Mouse (Mus musculus) cerebellum, adult 2 months (tissue): ENCODE data around the gene Rac2. TPM values are rescaled to one million over a fixed set of nuclear protein-coding genes. Genes with fewer than 3 reads are reported as not detected.

Experiments
- DNase-seq, 2 experiments: peaks; one replicate each; pipeline ENCODE4 v3.0.0; 2021
- H3K27ac ChIP-seq: fragments of 200-500 bp; 2 replicates; pipeline ENCODE4 v1.5.1; 2012; ENCODE audit warnings: low read length, control low read depth, inconsistent platforms; ENCODE audit not compliant: insufficient read depth
- H3K27me3 ChIP-seq: fragments of 200-500 bp; 2 replicates; pipeline ENCODE4 v1.6.1; 2012; ENCODE audit warnings: inconsistent platforms, mild to moderate bottlenecking, low read length, moderate library complexity; ENCODE audit not compliant: control insufficient read depth, insufficient read depth
- H3K4me1 ChIP-seq: fragments of 200-500 bp; 2 replicates; pipeline ENCODE4 v1.6.1; 2011; ENCODE audit warnings: low read length; ENCODE audit not compliant: control insufficient read depth, insufficient read depth
- H3K4me3 ChIP-seq: fragments of 200-500 bp; replicated peaks from 2 replicates; pipeline ENCODE3; 2011; ENCODE audit warnings: mild to moderate bottlenecking, low read depth, low read length, control low read depth; ENCODE audit not compliant: insufficient read depth
- CTCF ChIP-seq: fragments of 200-500 bp; IDR thresholded peaks from 2 replicates; pipeline ENCODE4 v1.5.1; 2011; ENCODE audit warnings: low read depth, mild to moderate bottlenecking, control low read depth, low read length, moderate library complexity, borderline replicate concordance; ENCODE audit not compliant: insufficient read depth
- POLR2A ChIP-seq: fragments of 200-500 bp; IDR thresholded peaks from 2 replicates; pipeline ENCODE4 v1.6.1; 2011; ENCODE audit warnings: low read length, control low read depth, borderline replicate concordance; ENCODE audit not compliant: insufficient read depth
- WGBS: fragments of 180-500 bp; shearing (Covaris S2); methylation state at CpG from one replicate; pipeline ENCODE4 v1.1.7; 2018; 5-methylcytosine and 5-hydroxymethylcytosine counted together
- polyA plus RNA-seq: library from polyadenylated mRNA; depleted of rRNA; stranded (reverse); fragments of >200 nt; gene quantifications from 2 replicates; pipeline ENCODE4 v1.2.3, GENCODE M21; 2012

Gene Rac2
- polyA plus RNA-seq, 1 experiment: 1.8 TPM

- no peak for DNase-seq
- no peak for TF ChIP-seq POLR2A
- no peak for TF ChIP-seq CTCF
- WGBS: 59% methylated on average over 6 of the region's 6 CpGs
- peaks cover 19% of the 10 kb centered on the region for H3K4me1 ChIP-seq
- no peak overlapping the region for H3K4me3 ChIP-seq
- H3K27me3 ChIP-seq: no peaks in the 10 kb centered on the region
- H3K27ac ChIP-seq: no peak overlapping the region
These were observed 28.6 kb upstream of the Rac2 start for GRCm38 (mm10) chr15:78601180-78601579.

GRCm38 (mm10) chr15:78599529-78600193, 27.1 kb upstream of the Rac2 start:
- peaks cover 7% of the 10 kb centered on the region for H3K4me1 ChIP-seq
- no peaks in the 10 kb centered on the region for H3K27me3 ChIP-seq
- TF ChIP-seq POLR2A: no peak
- no peak for TF ChIP-seq CTCF
- DNase-seq: no peak
- no peak overlapping the region for H3K27ac ChIP-seq
- H3K4me3 ChIP-seq: no peak overlapping the region
- WGBS: 92% methylated on average over 13 of the region's 13 CpGs

- TF ChIP-seq CTCF (no peak), POLR2A (no peak)
- 85% methylated on average over 6 of the region's 6 CpGs for WGBS
- H3K27me3 ChIP-seq: no peaks in the 10 kb centered on the region
- no peak for DNase-seq
- H3K4me3 ChIP-seq: no peak overlapping the region
- H3K4me1 ChIP-seq: peaks cover 7% of the 10 kb centered on the region
- no peak overlapping the region for H3K27ac ChIP-seq
These were observed 26.5 kb upstream of the Rac2 start for GRCm38 (mm10) chr15:78599124-78599523.

DNA sequence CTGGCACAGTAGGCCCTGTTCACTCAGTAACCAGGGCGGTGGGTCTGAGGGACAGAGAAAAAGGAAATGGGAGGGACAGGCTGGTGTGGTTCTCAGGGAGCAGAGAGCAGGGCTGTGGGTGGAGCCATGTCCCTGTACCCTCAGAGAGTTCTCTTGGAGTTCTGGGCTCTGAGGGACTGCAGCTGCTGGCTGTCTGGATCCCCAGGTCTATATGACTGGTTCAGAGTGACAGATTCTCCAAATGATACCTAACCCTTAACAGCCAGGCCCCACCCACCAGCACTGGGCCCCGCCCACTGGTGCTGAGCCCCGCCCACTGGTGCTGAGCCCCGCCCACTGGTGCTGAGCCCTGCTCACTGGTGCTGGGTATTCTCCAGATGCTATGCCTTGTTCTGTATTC, 25.1 kb upstream of the Rac2 start:
- WGBS: 71% methylated on average over 4 of the region's 4 CpGs
- no peak overlapping the region for H3K4me3 ChIP-seq
- no peak for DNase-seq
- no peak overlapping the region for H3K27ac ChIP-seq
- peaks cover 7% of the 10 kb centered on the region for H3K4me1 ChIP-seq
- H3K27me3 ChIP-seq: no peaks in the 10 kb centered on the region
- TF ChIP-seq POLR2A (no peak), CTCF (no peak)

- H3K27me3 ChIP-seq: no peaks in the 10 kb centered on the region
- DNase-seq: no peak
- no peak within 1 kb of the TSS for H3K27ac ChIP-seq
- WGBS: 78% methylated on average over 7 of the region's 7 CpGs
- no peak within 1 kb of the TSS for H3K4me3 ChIP-seq
- no peak for TF ChIP-seq POLR2A
- TF ChIP-seq CTCF: no peak
- peaks cover 7% of the 10 kb centered on the region for H3K4me1 ChIP-seq
These were observed 24.3 kb upstream of the Rac2 start, which contains the start of gene Cyth4 for GRCm38 (mm10) chr15:78596914-78597313. Gene Cyth4 (plus strand): TSS chr15:78597047.

DNA sequence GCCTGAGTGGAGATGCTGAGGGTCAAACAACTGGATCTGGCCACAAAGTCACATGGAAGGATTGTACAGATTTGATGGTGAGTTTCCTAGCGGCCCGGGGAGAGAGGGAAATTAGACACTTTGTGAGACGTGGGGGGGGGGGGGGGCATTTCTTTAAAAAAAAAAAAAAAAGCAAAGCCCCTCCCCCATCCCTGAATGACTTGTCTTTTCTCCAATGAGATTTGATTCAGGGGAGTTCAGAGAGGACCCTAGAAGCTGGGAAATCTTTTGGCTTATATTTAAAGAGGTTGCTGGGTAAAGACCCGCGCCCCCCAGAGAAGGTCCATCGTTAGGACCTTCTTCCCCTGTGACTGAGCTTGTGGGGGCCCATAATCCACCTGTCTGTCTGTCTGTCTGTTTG, 23.9 kb upstream of the Rac2 start:
- no peak overlapping the region for H3K4me3 ChIP-seq
- H3K27ac ChIP-seq: no peak overlapping the region
- no peak for TF ChIP-seq CTCF
- TF ChIP-seq POLR2A: no peak
- 83% methylated on average over 6 of the region's 6 CpGs for WGBS
- no peaks in the 10 kb centered on the region for H3K27me3 ChIP-seq
- DNase-seq: no peak
- peaks cover 7% of the 10 kb centered on the region for H3K4me1 ChIP-seq

DNA sequence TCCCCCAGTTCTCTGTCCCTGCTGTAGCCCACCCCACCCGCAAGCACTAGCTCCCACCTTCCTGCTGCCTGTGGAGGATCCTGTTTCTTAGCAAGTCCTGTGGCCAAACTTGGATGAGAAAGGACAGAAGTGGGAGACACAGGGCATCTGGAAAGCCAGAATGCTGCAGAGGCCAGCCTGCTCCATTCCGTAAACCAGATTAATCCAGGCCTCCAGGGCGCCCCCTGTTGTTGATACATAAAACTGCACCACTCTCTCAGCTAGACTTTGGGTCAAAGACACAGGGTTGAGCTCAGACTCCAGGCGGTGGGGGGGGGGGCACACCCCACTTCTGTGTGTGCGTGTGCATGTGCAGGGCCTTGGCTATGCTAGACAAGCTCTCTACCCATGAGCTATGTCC, 22.9 kb upstream of the Rac2 start:
- Histone ChIP-seq H3K4me1 (no peaks in the 10 kb centered on the region; the same call in 1 of the 2 replicates), H3K4me3 (no peak overlapping the region), H3K27me3 (no peaks in the 10 kb centered on the region), H3K27ac (no peak overlapping the region)
- 71% methylated on average over 5 of the region's 5 CpGs for WGBS
- no peak for TF ChIP-seq CTCF
- TF ChIP-seq POLR2A: no peak
- no peak for DNase-seq

DNA sequence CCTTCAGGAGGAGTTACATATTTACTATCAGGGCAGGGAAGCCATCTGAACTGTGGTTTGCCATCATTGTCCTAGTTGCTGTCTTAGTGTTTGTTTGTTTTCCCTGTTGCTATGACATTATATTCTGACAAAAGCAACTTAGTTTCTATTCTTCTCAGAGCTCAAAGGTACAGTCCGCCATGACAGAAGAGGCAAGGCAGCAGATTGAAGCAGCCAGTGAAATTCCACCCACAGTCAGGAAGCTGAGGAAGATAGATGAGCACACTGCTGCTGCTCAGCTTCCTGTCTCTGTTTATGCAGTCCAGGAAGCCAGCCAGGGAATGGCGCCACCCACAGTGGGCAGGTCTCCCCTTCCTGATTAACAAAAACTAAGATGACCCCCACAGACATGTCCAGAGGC, 22.2 kb upstream of the Rac2 start:
- no peaks in the 10 kb centered on the region for H3K27me3 ChIP-seq
- DNase-seq: no peak
- no peak overlapping the region for H3K4me3 ChIP-seq
- WGBS: 94% methylated on average over 2 of the region's 2 CpGs
- H3K4me1 ChIP-seq: no peaks in the 10 kb centered on the region; the same call in 1 of the 2 replicates
- no peak overlapping the region for H3K27ac ChIP-seq
- TF ChIP-seq POLR2A (no peak), CTCF (no peak)
